Mouse (Mus musculus): ENCODE results near the gene Khdrbs1. TPM values are rescaled to one million over a fixed set of nuclear protein-coding genes. Genes with fewer than 3 reads are reported as not detected.

Gene Khdrbs1
- polyA plus RNA-seq (2016; fragmentation: Nextera tagmentation; extraction: Ambion mirVana): 59.4 and 60.2 TPM in 2 replicates

GRCm38 (mm10) chr4:129742232-129743009, at the start of gene Khdrbs1:
Gene Khdrbs1 (minus strand): TSS chr4:129742303.
- Histone ChIP-seq H3K4me2 (peak within 1 kb of the TSS; percentile 82), H3K9me3 (replicated peaks) (no peaks in the 10 kb centered on the region), H3K27me3 (replicated peaks) (no peaks in the 10 kb centered on the region), H3K9ac (peak within 1 kb of the TSS; percentile 99), H3K4me3 (peak within 1 kb of the TSS; percentile 100), H3K36me3 (peaks cover 16% of the 10 kb centered on the region), H3K4me1 (peaks cover 48% of the 10 kb centered on the region), H3K27ac (peak within 1 kb of the TSS; percentile 92)
- under 1% methylated on average over 69 of the region's 76 CpGs for WGBS (ENCODE audit: insufficient replicate concordance)
- ATAC-seq: peak; percentile 92

GRCm38 (mm10) chr4:129791399-129791798, 49.3 kb upstream of the Khdrbs1 start:
- Histone ChIP-seq H3K36me3 (no peaks in the 10 kb centered on the region), H3K27ac (no peak overlapping the region), H3K4me3 (no peak overlapping the region), H3K9me3 (replicated peaks) (no peaks in the 10 kb centered on the region), H3K4me1 (peaks cover 51% of the 10 kb centered on the region), H3K4me2 (no peak overlapping the region), H3K9ac (no peak overlapping the region), H3K27me3 (replicated peaks) (no peaks in the 10 kb centered on the region)
- WGBS (ENCODE audit: insufficient replicate concordance): 33% methylated on average over 1 of the region's 1 CpGs
- no peak for ATAC-seq

DNA sequence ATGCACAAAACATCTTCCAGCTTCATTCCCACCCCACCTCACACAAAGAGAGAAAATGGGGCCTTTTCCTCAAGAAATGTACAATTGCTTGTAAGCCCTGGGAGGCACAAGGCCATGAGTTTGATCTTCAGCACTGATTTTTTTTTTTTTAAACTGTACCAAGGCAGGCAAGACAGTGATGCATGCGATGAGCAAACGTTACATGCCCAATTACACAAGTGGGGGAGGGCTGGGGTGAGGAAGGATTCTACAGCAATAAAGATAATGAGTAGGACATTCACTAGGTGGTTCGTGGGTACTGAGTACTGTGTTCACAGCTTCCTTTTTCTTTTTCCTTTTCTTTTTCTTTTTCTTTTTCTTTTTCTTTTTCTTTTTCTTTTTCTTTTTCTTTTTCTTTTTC, 48.4 kb upstream of the Khdrbs1 start:
- 41% methylated on average over 3 of the region's 3 CpGs for WGBS (ENCODE audit: insufficient replicate concordance)
- ATAC-seq: no peak
- no peak overlapping the region for H3K27ac ChIP-seq
- peaks cover 42% of the 10 kb centered on the region for H3K4me1 ChIP-seq
- no peaks in the 10 kb centered on the region for H3K36me3 ChIP-seq
- H3K27me3 ChIP-seq (replicated peaks): no peaks in the 10 kb centered on the region
- H3K4me3 ChIP-seq: no peak overlapping the region
- no peaks in the 10 kb centered on the region for H3K9me3 ChIP-seq (replicated peaks)
- H3K4me2 ChIP-seq: no peak overlapping the region
- no peak overlapping the region for H3K9ac ChIP-seq

DNA sequence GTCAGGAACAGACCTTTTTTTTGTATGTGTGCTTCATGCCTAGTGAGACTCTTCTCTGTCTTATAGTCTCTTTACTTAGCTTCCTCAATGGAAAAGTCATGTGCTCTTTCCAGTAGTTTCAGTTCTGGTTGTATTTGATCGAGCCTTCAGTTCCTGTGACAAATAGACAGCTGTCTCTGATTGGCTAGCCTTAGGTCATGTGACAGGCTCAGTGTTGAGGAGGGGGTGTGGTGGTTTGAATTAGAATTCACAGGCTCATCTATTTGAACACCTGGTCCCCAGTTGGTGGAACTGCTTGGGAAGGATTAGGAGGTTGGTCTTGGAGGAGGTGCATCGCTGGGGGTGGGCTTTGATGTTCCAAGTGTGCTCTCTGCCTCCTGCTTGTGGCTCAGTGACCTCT, 47.5 kb upstream of the Khdrbs1 start:
- Histone ChIP-seq H3K27ac (no peak overlapping the region), H3K4me3 (no peak overlapping the region), H3K4me1 (peaks cover 33% of the 10 kb centered on the region), H3K27me3 (replicated peaks) (no peaks in the 10 kb centered on the region), H3K4me2 (no peak overlapping the region), H3K9ac (no peak overlapping the region), H3K9me3 (replicated peaks) (no peaks in the 10 kb centered on the region), H3K36me3 (no peaks in the 10 kb centered on the region)
- 75% methylated on average over 2 of the region's 2 CpGs for WGBS (ENCODE audit: insufficient replicate concordance)
- ATAC-seq: no peak

DNA sequence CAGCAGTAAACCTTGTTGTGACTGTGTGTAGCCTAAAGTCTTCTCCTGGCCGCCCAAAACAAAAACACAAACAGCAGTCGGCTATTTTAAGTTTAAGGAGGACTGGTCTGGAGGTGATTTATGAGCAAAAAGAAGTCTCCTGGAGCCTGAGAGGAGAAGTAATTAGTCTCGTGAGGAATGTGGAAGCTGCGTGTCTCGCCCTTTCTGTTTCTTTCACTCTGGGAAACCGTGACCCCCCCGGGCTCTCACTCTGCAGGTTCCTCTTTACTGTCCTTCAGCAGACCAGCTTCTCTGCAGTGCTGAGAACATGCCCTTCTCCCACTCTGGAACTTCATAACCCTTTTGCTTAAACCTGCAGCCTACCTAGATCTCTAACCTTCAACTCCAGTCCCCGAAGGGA, 46.6 kb upstream of the Khdrbs1 start:
- Histone ChIP-seq H3K4me1 (peaks cover 24% of the 10 kb centered on the region), H3K9ac (no peak overlapping the region), H3K27me3 (replicated peaks) (no peaks in the 10 kb centered on the region), H3K4me3 (no peak overlapping the region), H3K4me2 (no peak overlapping the region), H3K27ac (no peak overlapping the region), H3K9me3 (replicated peaks) (no peaks in the 10 kb centered on the region), H3K36me3 (no peaks in the 10 kb centered on the region)
- no peak for ATAC-seq
- WGBS (ENCODE audit: insufficient replicate concordance): 36% methylated on average over 8 of the region's 8 CpGs

DNA sequence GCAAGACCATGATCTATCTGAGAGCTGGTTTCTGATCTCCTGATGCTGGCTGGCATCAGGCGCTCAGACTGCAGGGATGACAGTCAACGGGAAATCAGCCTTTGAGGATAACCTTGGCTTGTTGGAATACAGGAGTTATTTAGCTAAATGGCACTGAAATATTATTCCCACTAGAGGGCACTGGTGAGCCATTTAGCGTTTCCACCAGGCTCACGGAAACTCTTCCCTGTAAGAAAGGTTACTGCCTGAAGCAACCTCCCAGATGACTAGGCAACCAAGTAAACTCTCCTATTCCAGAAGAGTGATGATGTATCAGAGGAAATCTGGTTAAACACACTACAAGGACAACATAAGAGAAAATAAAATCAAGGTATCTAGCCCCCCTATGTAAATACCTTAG, 43.1 kb upstream of the Khdrbs1 start:
- Histone ChIP-seq H3K4me2 (no peak overlapping the region), H3K27me3 (replicated peaks) (no peaks in the 10 kb centered on the region), H3K4me3 (no peak overlapping the region), H3K9me3 (replicated peaks) (no peaks in the 10 kb centered on the region), H3K36me3 (no peaks in the 10 kb centered on the region), H3K9ac (no peak overlapping the region), H3K4me1 (peaks cover 21% of the 10 kb centered on the region), H3K27ac (no peak overlapping the region)
- WGBS (ENCODE audit: insufficient replicate concordance): under 1% methylated on average over 4 of the region's 4 CpGs
- ATAC-seq: no peak

- Histone ChIP-seq H3K9me3 (replicated peaks) (no peaks in the 10 kb centered on the region), H3K4me2 (no peak overlapping the region), H3K36me3 (no peaks in the 10 kb centered on the region), H3K4me3 (no peak overlapping the region), H3K9ac (no peak overlapping the region), H3K27ac (no peak overlapping the region), H3K27me3 (replicated peaks) (no peaks in the 10 kb centered on the region), H3K4me1 (peaks cover 15% of the 10 kb centered on the region; the same call in 1 of the 2 replicates)
- no peak for ATAC-seq
- WGBS (ENCODE audit: insufficient replicate concordance): 63% methylated on average over 5 of the region's 5 CpGs
Measured at GRCm38 (mm10) chr4:129783506-129783905, 41.4 kb upstream of the Khdrbs1 start.

DNA sequence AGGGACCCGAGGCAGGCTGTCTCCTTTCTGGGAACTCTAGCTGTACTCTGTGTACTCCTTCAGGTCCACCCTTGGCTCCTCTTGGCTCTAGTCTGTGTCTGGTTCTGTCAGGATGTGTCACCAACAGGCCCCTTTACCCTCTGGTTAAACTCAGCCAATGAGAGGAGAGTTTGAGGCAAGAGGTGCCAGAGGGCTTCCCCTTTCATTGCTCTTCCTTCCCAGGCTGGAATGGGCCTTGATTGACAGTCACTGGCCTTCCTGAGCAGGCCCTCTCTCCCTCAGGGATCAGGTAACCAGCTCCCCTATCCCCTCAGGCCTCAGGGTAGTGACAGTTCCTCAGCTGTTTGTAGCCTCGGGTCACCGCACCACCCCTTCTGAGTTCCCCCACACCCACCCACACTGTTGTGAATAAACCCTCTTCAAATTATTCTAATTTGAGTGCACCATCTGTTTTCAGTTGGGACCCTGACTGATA, 40.8 kb upstream of the Khdrbs1 start:
- H3K9me3 ChIP-seq (replicated peaks): no peaks in the 10 kb centered on the region
- WGBS (ENCODE audit: insufficient replicate concordance): 48% methylated on average over 3 of the region's 3 CpGs
- peak overlapping the region; percentile 36; the same call in 1 of the 2 replicates for H3K27ac ChIP-seq
- H3K36me3 ChIP-seq: no peaks in the 10 kb centered on the region
- no peak overlapping the region for H3K4me3 ChIP-seq
- peaks cover 15% of the 10 kb centered on the region; the same call in 1 of the 2 replicates for H3K4me1 ChIP-seq
- no peaks in the 10 kb centered on the region for H3K27me3 ChIP-seq (replicated peaks)
- H3K9ac ChIP-seq: no peak overlapping the region
- no peak overlapping the region for H3K4me2 ChIP-seq
- no peak for ATAC-seq

- no peaks in the 10 kb centered on the region for H3K27me3 ChIP-seq (replicated peaks)
- no peak overlapping the region for H3K4me2 ChIP-seq
- WGBS (ENCODE audit: insufficient replicate concordance): 22% methylated on average over 4 of the region's 4 CpGs
Measured at GRCm38 (mm10) chr4:129781881-129782675, 40.0 kb upstream of the Khdrbs1 start.

GRCm38 (mm10) chr4:129771672-129772521, 29.8 kb upstream of the Khdrbs1 start:
- Histone ChIP-seq H3K9ac (no peak overlapping the region), H3K4me2 (peak overlapping the region; percentile 40), H3K27me3 (replicated peaks) (peaks cover 24% of the 10 kb centered on the region), H3K36me3 (no peaks in the 10 kb centered on the region), H3K9me3 (replicated peaks) (no peaks in the 10 kb centered on the region), H3K27ac (no peak overlapping the region), H3K4me1 (peaks cover 12% of the 10 kb centered on the region), H3K4me3 (no peak overlapping the region)
- ATAC-seq: no peak
- 9% methylated on average over 21 of the region's 21 CpGs for WGBS (ENCODE audit: insufficient replicate concordance)

More at GRCm38 (mm10) chr4:129781881-129782675, 40.0 kb upstream of the Khdrbs1 start:
- no peaks in the 10 kb centered on the region for H3K9me3 ChIP-seq (replicated peaks)
- H3K4me3 ChIP-seq: no peak overlapping the region
- peak overlapping the region; percentile 36; the same call in 1 of the 2 replicates for H3K27ac ChIP-seq
- no peak for ATAC-seq
- peaks cover 15% of the 10 kb centered on the region; the same call in 1 of the 2 replicates for H3K4me1 ChIP-seq
- H3K36me3 ChIP-seq: no peaks in the 10 kb centered on the region
- no peak overlapping the region for H3K9ac ChIP-seq

DNA sequence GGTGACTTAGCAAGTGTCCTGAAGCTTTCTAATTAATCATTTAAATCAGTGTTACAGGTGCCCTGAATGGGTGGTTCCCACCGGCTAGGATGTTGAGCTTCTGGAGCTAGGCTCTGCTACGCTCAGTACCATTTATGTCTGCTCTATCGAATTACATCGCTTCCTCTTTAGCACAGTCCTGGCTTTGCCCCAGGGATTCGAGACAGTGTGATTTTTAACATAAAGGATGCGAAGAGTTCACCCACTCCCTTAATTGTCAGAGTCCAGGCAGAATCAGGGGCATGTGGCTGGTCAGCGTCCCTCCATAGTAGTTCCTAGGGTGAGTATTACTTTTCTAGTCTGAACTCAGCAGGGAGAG, 29.2 kb upstream of the Khdrbs1 start:
- H3K27me3 ChIP-seq (replicated peaks): peaks cover 24% of the 10 kb centered on the region
- peaks cover 12% of the 10 kb centered on the region for H3K4me1 ChIP-seq
- H3K4me3 ChIP-seq: no peak overlapping the region
- peak overlapping the region; percentile 40; the same call in 1 of the 2 replicates for H3K4me2 ChIP-seq
- no peak overlapping the region for H3K27ac ChIP-seq
- no peak for ATAC-seq
- no peaks in the 10 kb centered on the region for H3K9me3 ChIP-seq (replicated peaks)
- H3K9ac ChIP-seq: no peak overlapping the region
- H3K36me3 ChIP-seq: no peaks in the 10 kb centered on the region
- WGBS (ENCODE audit: insufficient replicate concordance): 30% methylated on average over 7 of the region's 7 CpGs

All from liver, embryonic 12.5 days (tissue).